Mouse (Mus musculus): ENCODE results near the gene Ndufb4. TPM values are rescaled to one million over a fixed set of nuclear protein-coding genes. Genes with fewer than 3 reads are reported as not detected.

The Ndufb4 gene
- total RNA-seq, 1 experiment = 47.3 TPM

GRCm38 (mm10) chr16:37676024-37676676 lies 21.9 kb upstream of the Ndufb4 start:
- Histone ChIP-seq H3K36me3 (ENCODE audit: control insufficient read depth, insufficient read depth, low read length, poor library complexity, severe bottlenecking) (no peaks in the 10 kb centered on the region), H3K4me3 (ENCODE audit: insufficient read depth in 1 of 2, low read depth in 1 of 2, low read length in 2 of 2, poor library complexity in 1 of 2, severe bottlenecking in 1 of 2) (peak overlapping the region in 1 of 2 experiments; percentile 28; a peak in 2 of 4 replicates)
- no peak for DNase-seq (ENCODE audit: low read depth, low spot score)

GRCm38 (mm10) chr16:37675326-37675725 lies 21.1 kb upstream of the Ndufb4 start:
- Histone ChIP-seq H3K4me3 (ENCODE audit: insufficient read depth in 1 of 2, low read depth in 1 of 2, low read length in 2 of 2, poor library complexity in 1 of 2, severe bottlenecking in 1 of 2) (no peak overlapping the region), H3K27ac (ENCODE audit: insufficient read depth, low read depth, low read length, poor library complexity, severe bottlenecking) (no peak overlapping the region), H3K4me1 (ENCODE audit: control insufficient read depth in 2 of 2, insufficient read depth in 2 of 2, low read length in 2 of 2, poor library complexity in 1 of 2) (peaks cover 0 to 10% of the 10 kb centered on the region in 2 experiments; a peak in 2 of 4 replicates), H3K9ac (ENCODE audit: insufficient read depth, low read depth, low read length, poor library complexity, severe bottlenecking) (no peak overlapping the region), H3K9me3 (ENCODE audit: control insufficient read depth, insufficient read depth, low read depth, low read length) (no peaks in the 10 kb centered on the region), H3K36me3 (ENCODE audit: control insufficient read depth, insufficient read depth, low read length, poor library complexity, severe bottlenecking) (no peaks in the 10 kb centered on the region)
- DNase-seq (ENCODE audit: low read depth, low spot score) = no peak
- TF ChIP-seq ZC3H11A (IDR thresholded peaks at IDR 0.05; ENCODE audit: borderline replicate concordance, low read depth, low read length) (no peak), HCFC1 (IDR thresholded peaks at IDR 0.05; ENCODE audit: borderline replicate concordance, insufficient read depth, low read length) (no peak), ZNF384 (IDR thresholded peaks at IDR 0.05; ENCODE audit: low read depth, low read length) (no peak), MAFK (IDR thresholded peaks at IDR 0.05; ENCODE audit: insufficient read depth, low read depth, low read length) (no peak), CHD2 (IDR thresholded peaks at IDR 0.05; ENCODE audit: low read depth, low read length) (no peak)
- in situ Hi-C loops (cut with MboI; ENCODE audit: low sequenced_read_pairs in 2 of 2, unreplicated experiment in 2 of 2) = no loop called here

More at GRCm38 (mm10) chr16:37676024-37676676, 21.9 kb upstream of the Ndufb4 start:
- H3K27ac ChIP-seq (ENCODE audit: insufficient read depth, low read depth, low read length, poor library complexity, severe bottlenecking) = no peak overlapping the region
- no peak for TF ChIP-seq ZNF384 (IDR thresholded peaks at IDR 0.05; ENCODE audit: low read depth, low read length)
- TF ChIP-seq MAFK (IDR thresholded peaks at IDR 0.05; ENCODE audit: insufficient read depth, low read depth, low read length) = no peak
- TF ChIP-seq HCFC1 (IDR thresholded peaks at IDR 0.05; ENCODE audit: borderline replicate concordance, insufficient read depth, low read length) = no peak
- no peak for TF ChIP-seq CHD2 (IDR thresholded peaks at IDR 0.05; ENCODE audit: low read depth, low read length)
- no peak for TF ChIP-seq ZC3H11A (IDR thresholded peaks at IDR 0.05; ENCODE audit: borderline replicate concordance, low read depth, low read length)
- no peak overlapping the region for H3K9ac ChIP-seq (ENCODE audit: insufficient read depth, low read depth, low read length, poor library complexity, severe bottlenecking)
- H3K4me1 ChIP-seq (ENCODE audit: control insufficient read depth in 2 of 2, insufficient read depth in 2 of 2, low read length in 2 of 2, poor library complexity in 1 of 2) = peaks cover 0 to 12% of the 10 kb centered on the region in 2 experiments; a peak in 2 of 4 replicates
- no peaks in the 10 kb centered on the region for H3K9me3 ChIP-seq (ENCODE audit: control insufficient read depth, insufficient read depth, low read depth, low read length)
- in situ Hi-C loops (cut with MboI; ENCODE audit: low sequenced_read_pairs in 2 of 2, unreplicated experiment in 2 of 2) = no loop called here

- Histone ChIP-seq H3K4me3 (ENCODE audit: insufficient read depth in 1 of 2, low read depth in 1 of 2, low read length in 2 of 2, poor library complexity in 1 of 2, severe bottlenecking in 1 of 2) (no peak overlapping the region), H3K27ac (ENCODE audit: insufficient read depth, low read depth, low read length, poor library complexity, severe bottlenecking) (no peak overlapping the region), H3K36me3 (ENCODE audit: control insufficient read depth, insufficient read depth, low read length, poor library complexity, severe bottlenecking) (no peaks in the 10 kb centered on the region), H3K9me3 (ENCODE audit: control insufficient read depth, insufficient read depth, low read depth, low read length) (no peaks in the 10 kb centered on the region), H3K4me1 (ENCODE audit: control insufficient read depth in 2 of 2, insufficient read depth in 2 of 2, low read length in 2 of 2, poor library complexity in 1 of 2) (peaks cover 0 to 5% of the 10 kb centered on the region in 2 experiments; a peak in 2 of 4 replicates), H3K9ac (ENCODE audit: insufficient read depth, low read depth, low read length, poor library complexity, severe bottlenecking) (no peak overlapping the region)
- no peak for TF ChIP-seq MAFK (IDR thresholded peaks at IDR 0.05; ENCODE audit: insufficient read depth, low read depth, low read length)
- in situ Hi-C loops (cut with MboI; ENCODE audit: low sequenced_read_pairs in 2 of 2, unreplicated experiment in 2 of 2) = no loop called here
- DNase-seq (ENCODE audit: low read depth, low spot score) = no peak
Observed at GRCm38 (mm10) chr16:37670666-37671283, 16.5 kb upstream of the Ndufb4 start.

- no peak for TF ChIP-seq CHD2 (IDR thresholded peaks at IDR 0.05; ENCODE audit: low read depth, low read length)
- no peak for TF ChIP-seq ZNF384 (IDR thresholded peaks at IDR 0.05; ENCODE audit: low read depth, low read length)
- TF ChIP-seq MAFK (IDR thresholded peaks at IDR 0.05; ENCODE audit: insufficient read depth, low read depth, low read length) = peak; percentile 68
- no peak for DNase-seq (ENCODE audit: low read depth, low spot score)
- Histone ChIP-seq H3K9ac (ENCODE audit: insufficient read depth, low read depth, low read length, poor library complexity, severe bottlenecking) (no peak overlapping the region), H3K4me3 (ENCODE audit: insufficient read depth in 1 of 2, low read depth in 1 of 2, low read length in 2 of 2, poor library complexity in 1 of 2, severe bottlenecking in 1 of 2) (no peak overlapping the region), H3K27ac (ENCODE audit: insufficient read depth, low read depth, low read length, poor library complexity, severe bottlenecking) (no peak overlapping the region), H3K36me3 (ENCODE audit: control insufficient read depth, insufficient read depth, low read length, poor library complexity, severe bottlenecking) (no peaks in the 10 kb centered on the region), H3K9me3 (ENCODE audit: control insufficient read depth, insufficient read depth, low read depth, low read length) (no peaks in the 10 kb centered on the region), H3K4me1 (ENCODE audit: control insufficient read depth in 2 of 2, insufficient read depth in 2 of 2, low read length in 2 of 2, poor library complexity in 1 of 2) (no peaks in the 10 kb centered on the region)
- in situ Hi-C loops (cut with MboI; ENCODE audit: low sequenced_read_pairs in 2 of 2, unreplicated experiment in 2 of 2) = no loop called here
Observed at GRCm38 (mm10) chr16:37665394-37665935, 11.2 kb upstream of the Ndufb4 start.
